Mouse (Mus musculus): ENCODE measurements around the gene Atg10. TPM values are rescaled to one million over a fixed set of nuclear protein-coding genes. Genes with fewer than 3 reads are reported as not detected.
"Not testable (repeated sequence)": the region's sequence is repeated elsewhere in the genome, so short reads cannot be mapped to it uniquely, and the experiment has no call there.

The Atg10 gene
- 10 to 100 TPM; 12.1 to 14.7 TPM for total RNA-seq (2021)
- long read RNA-seq, experiment 1, transcript Atg10-201 (8 exons, 1,583 nt) = major isoform, 8 of 13 reads
- long read RNA-seq, experiment 1, partial matches to known transcripts = 3 of 13 reads
- long read RNA-seq, experiment 1, other reads (novel, unspliced or antisense) = 2 of 13 reads
- long read RNA-seq, experiment 2, transcript Atg10-201 (8 exons, 1,583 nt) = major isoform, 18 of 34 reads
- long read RNA-seq, experiment 2, partial matches to known transcripts = 3 of 34 reads
- long read RNA-seq, experiment 2, other reads (novel, unspliced or antisense) = 13 of 34 reads

- DNase-seq (ENCODE audit: low spot score in 2 of 2) = peak; percentile 87 to 88
Measured at GRCm38 (mm10) chr13:91223587-91224437, at the start of gene Atg10. Gene Atg10, minus strand, starts transcription at chr13:91223968.

GRCm38 (mm10) chr13:91252406-91252805 lies 28.6 kb upstream of the Atg10 start:
- no peak for DNase-seq (ENCODE audit: low spot score in 2 of 2)

GRCm38 (mm10) chr13:91251636-91252035 lies 27.9 kb upstream of the Atg10 start:
- DNase-seq (ENCODE audit: low spot score in 2 of 2) = no peak

GRCm38 (mm10) chr13:91250050-91250449 lies 26.3 kb upstream of the Atg10 start:
- DNase-seq (ENCODE audit: low spot score in 2 of 2) = not testable (repeated sequence)

- DNase-seq (ENCODE audit: low spot score in 2 of 2) = no peak
Measured at GRCm38 (mm10) chr13:91246472-91246871, 22.7 kb upstream of the Atg10 start.

GRCm38 (mm10) chr13:91237976-91238375 lies 14.2 kb upstream of the Atg10 start:
- DNase-seq (ENCODE audit: low spot score in 2 of 2) = no peak

- DNase-seq (ENCODE audit: low spot score in 2 of 2) = no peak
Measured at GRCm38 (mm10) chr13:91236884-91237283, 13.1 kb upstream of the Atg10 start.

- DNase-seq (ENCODE audit: low spot score in 2 of 2) = no peak
Measured at GRCm38 (mm10) chr13:91224438-91224814, 658 bp upstream of the Atg10 start.

- DNase-seq (ENCODE audit: low spot score in 2 of 2) = no peak
Measured at GRCm38 (mm10) chr13:91223063-91223462, 705 bp downstream of the Atg10 start.

GRCm38 (mm10) chr13:91221696-91222095 lies 2.1 kb downstream of the Atg10 start:
- no peak for DNase-seq (ENCODE audit: low spot score in 2 of 2)

- no peak for DNase-seq (ENCODE audit: low spot score in 2 of 2)
Measured at GRCm38 (mm10) chr13:91217691-91218090, 6.1 kb downstream of the Atg10 start.

- DNase-seq (ENCODE audit: low spot score in 2 of 2) = no peak
Measured at GRCm38 (mm10) chr13:91216656-91217205, 7.0 kb downstream of the Atg10 start.

GRCm38 (mm10) chr13:91212958-91213357 lies 10.8 kb downstream of the Atg10 start:
- no peak for DNase-seq (ENCODE audit: low spot score in 2 of 2)

GRCm38 (mm10) chr13:91206237-91206636 lies 17.5 kb downstream of the Atg10 start:
- DNase-seq (ENCODE audit: low spot score in 2 of 2) = no peak

GRCm38 (mm10) chr13:91202564-91202963 lies 21.2 kb downstream of the Atg10 start:
- no peak for DNase-seq (ENCODE audit: low spot score in 2 of 2)

- DNase-seq (ENCODE audit: low spot score in 2 of 2) = no peak
Measured at GRCm38 (mm10) chr13:91187378-91188234, 36.2 kb downstream of the Atg10 start.

- no peak for DNase-seq (ENCODE audit: low spot score in 2 of 2)
Measured at GRCm38 (mm10) chr13:91185248-91185867, 38.4 kb downstream of the Atg10 start.

- DNase-seq (ENCODE audit: low spot score in 2 of 2) = no peak
Measured at GRCm38 (mm10) chr13:91184226-91184625, 39.5 kb downstream of the Atg10 start.

GRCm38 (mm10) chr13:91180364-91180763 lies 43.4 kb downstream of the Atg10 start:
- no peak for DNase-seq (ENCODE audit: low spot score in 2 of 2)

- no peak for DNase-seq (ENCODE audit: low spot score in 2 of 2)
Measured at GRCm38 (mm10) chr13:91179174-91179899, 44.4 kb downstream of the Atg10 start.
